Mouse (Mus musculus): ENCODE data around the gene Rabgap1l.

GRCm38 (mm10) chr1:160233921-160234320 is 559.1 kb downstream of the Rabgap1l start:
- TF ChIP-seq POLR2A (IDR thresholded peaks at IDR 0.05; ENCODE audit: borderline replicate concordance, extremely low read depth, low read depth, low read length) = no peak
- TF ChIP-seq CTCF (IDR thresholded peaks at IDR 0.05; ENCODE audit: insufficient read depth, low read length) = no peak
